Mouse (Mus musculus) embryonic stem cell, embryonic (primary cell): Measurements from ENCODE around the gene Oit3.
"Not testable (repeated sequence)": the region's sequence is repeated elsewhere in the genome, so short reads cannot be mapped to it uniquely, and the experiment has no call there.

Experiments
- CTCF ChIA-PET, 4 experiments: fragments of 300-600 bp in 2 of 4; fragments of 350-600 bp in 2 of 4; sonication (Branson Sonifier 250); formaldehyde crosslinking; loops; one replicate each; lab custom pipeline; 2022; ENCODE audit warnings: inconsistent platforms in 2 of 4; lab: Charles Lee
- POLR2A ChIA-PET, 4 experiments: fragments of 300-600 bp in 2 of 4; fragments of 350-600 bp in 2 of 4; sonication (Branson Sonifier 250); formaldehyde crosslinking; loops; one replicate each; lab custom pipeline; 2022; ENCODE audit warnings: antibody characterized with exemption in 4 of 4, inconsistent platforms in 1 of 4; lab: Charles Lee

Gene Oit3

DNA sequence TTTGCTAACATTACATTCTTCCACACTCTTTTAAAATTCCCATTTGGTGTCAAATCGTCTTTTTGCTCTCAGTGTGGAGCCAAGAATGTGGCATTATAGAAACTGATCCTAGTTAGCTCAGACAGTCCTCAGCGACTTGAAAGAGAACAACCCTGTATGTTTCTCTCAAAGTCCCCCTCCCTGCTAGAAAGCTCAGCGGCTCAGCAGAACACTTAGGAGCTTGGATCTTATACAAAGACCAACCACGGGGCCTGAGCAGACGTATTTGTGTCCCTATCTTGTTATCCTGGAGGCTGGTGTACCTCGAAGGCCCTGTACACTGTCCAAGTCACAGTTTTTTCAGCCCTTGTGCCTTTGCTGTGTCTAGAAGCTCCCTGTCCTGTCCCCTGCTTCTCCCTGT is 1.4 kb downstream of the Oit3 start:
- POLR2A ChIA-PET: interaction anchor here in 1 of 4 experiments (1.5 kb wide), 1 partner anchor 106 kb away, joined by 3 read pairs; no protein-coding TSS in a partner anchor
- CTCF ChIA-PET: no interaction called here

DNA sequence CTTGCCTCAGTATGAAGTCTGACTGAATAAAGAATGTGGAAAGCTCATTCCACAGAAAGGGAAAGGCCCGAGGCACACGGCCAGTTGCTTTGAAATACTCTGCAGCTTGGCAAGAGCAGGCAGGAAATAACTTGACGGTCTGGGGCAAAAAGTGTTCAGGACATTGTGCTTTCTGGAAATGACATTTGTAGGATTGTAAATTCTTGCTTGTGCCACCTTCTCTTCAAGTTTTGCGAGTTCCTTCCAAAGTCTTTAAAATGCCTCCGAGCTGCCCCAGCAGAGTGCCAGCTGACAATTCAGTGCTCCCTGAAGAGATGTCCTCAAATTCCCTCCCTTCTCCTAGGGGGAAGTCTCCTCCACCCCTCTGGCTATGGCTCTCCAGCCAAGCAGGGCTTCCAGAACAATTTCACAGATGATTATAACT is 2.1 kb downstream of the Oit3 start:
- ChIA-PET CTCF (interaction anchor here in 1 of 4 experiments (0.6 kb wide), 1 partner anchor 347 kb away, joined by 4 read pairs; no protein-coding TSS in a partner anchor), POLR2A (interaction anchor here in 2 of 4 experiments (0.5 to 1.5 kb wide), 2 partner anchors 53 to 106 kb away, joined by 3 read pairs; no protein-coding TSS in a partner anchor)

DNA sequence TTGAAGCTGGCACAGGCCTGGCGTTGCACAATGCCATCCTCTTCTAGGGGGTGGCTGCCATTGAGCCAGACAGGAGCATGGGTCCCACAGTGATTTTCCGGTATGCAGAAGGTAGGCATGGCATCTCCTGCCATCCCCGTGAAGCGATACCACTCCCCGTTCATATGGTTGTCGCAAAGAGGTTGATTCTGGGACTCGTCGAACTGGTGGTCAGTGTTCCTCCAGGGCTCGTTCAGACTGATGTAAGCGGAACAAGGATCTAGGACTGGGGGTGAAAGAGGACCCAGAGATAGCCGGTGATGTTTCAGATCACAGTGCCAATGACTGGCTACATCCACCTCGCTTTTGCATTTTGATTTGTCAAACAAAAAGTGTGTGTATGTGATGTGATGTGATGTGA is 2.9 kb downstream of the Oit3 start:
- ChIA-PET CTCF (no interaction called here), POLR2A (no interaction called here)

DNA sequence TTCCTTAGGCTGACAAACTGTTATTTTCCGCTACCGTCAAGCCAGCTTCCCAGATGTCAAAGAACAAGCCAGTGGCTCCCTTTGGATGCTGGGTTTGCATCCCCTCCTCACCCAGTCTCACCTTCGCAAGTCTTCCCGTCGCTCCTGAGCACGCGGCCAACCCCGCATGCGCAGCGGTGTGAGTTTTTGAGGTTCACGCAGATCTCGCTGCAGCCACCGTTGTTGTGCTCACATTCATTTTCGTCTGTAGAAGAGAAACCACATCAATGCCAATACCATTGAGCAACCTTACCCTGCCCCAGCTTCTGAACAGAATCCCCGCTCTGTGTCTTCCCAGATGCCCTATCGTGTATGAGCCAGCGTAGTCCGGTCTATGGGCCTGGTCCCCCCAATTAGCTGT is 5.8 kb downstream of the Oit3 start:
- ChIA-PET POLR2A (interaction anchor here in 1 of 4 experiments (0.7 kb wide), 1 partner anchor 464 kb away, joined by 3 read pairs; no protein-coding TSS in a partner anchor), CTCF (interaction anchor here in 1 of 4 experiments (1.0 kb wide), 1 partner anchor 16 kb away, joined by 3 read pairs; no protein-coding TSS in a partner anchor)

DNA sequence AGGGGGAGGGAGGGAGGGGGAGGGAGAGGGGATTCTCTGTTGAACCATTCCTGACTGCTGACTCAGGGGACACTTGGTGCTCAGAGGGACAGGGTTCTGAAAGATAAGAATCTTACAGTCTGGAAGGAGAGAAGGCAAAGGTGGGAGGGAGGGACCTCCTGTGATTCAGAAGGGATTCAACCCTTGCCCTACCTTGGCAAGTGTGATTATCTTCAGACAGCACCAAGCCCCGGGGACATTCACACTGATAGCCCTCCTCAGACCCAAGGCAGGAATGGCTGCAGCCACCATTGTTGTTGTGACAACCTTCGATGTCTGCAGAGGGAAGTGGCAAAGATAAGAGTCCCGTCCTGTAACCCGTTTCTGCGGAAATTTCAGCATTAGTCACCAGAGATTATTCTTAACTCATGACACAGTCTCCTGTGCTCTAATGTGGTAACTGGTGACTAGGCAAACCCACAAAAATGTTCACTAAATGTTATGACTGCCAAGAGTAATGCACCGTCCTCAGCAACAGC is 10.8 kb downstream of the Oit3 start:
- ChIA-PET POLR2A (interaction anchor here in 1 of 4 experiments (0.6 kb wide), 1 partner anchor 307 kb away, joined by 4 read pairs; no protein-coding TSS in a partner anchor), CTCF (interaction anchor here in 2 of 4 experiments (0.6 to 0.7 kb wide), 2 partner anchors 22 to 164 kb away, joined by 3 read pairs; no protein-coding TSS in a partner anchor)

DNA sequence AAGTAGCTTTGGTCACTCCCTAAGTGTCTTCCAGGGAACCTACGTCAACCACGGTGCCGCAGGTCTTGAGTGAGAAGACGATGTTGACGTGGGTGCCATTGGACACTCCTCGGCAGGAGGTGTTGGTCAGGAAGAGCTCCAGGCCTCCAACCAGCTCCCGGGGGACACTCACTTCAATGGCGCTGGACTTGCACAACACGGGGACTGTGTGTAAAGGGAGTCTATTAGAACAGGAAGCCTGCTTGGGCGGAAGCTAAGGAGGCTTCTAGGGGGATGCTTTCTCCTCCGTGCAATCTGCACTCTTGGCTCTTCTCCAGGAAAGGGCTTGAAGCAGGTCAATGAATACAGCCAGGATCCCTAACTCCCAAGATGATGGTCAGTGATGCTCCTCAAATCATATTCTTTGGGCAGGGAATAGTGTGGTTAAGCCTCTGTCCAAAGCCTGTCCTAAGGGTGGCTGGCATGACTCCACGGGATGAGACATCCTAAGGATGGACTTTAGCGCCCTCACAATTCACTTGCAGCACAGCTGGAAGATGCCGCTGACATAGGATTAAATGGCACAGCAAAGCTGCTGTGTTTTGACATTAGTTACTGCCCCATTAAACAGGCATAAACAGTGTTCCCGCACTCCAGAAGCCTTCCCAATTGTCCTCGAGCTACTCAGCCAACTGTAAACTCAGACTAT is 12.0 kb downstream of the Oit3 start:
- CTCF ChIA-PET: interaction anchor here in 1 of 4 experiments (0.7 kb wide), 1 partner anchor 20 kb away, joined by 3 read pairs; no protein-coding TSS in a partner anchor
- POLR2A ChIA-PET: interaction anchor here in 1 of 4 experiments (0.6 kb wide), 1 partner anchor 22 kb away, joined by 3 read pairs; no protein-coding TSS in a partner anchor

DNA sequence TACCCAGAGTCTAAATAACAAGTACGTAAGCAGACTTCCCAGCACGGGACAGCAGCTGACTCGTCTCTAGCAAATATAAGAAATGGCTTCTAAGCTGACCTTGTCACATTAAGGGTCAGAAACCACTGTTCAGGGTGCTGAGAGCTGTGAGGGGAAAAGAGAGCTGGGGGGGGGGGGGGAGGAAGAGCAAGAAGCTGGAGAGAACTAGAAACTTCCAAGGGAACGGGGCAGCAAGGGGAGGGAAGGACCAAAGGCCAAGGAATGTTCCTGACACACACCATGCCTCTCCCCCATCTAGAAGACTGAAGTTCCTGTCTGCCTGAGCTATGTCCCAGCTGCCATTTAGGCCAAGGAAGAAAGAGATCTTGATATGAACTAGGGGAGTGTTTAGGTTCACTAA is 15.2 kb downstream of the Oit3 start:
- POLR2A ChIA-PET: no interaction called here

DNA sequence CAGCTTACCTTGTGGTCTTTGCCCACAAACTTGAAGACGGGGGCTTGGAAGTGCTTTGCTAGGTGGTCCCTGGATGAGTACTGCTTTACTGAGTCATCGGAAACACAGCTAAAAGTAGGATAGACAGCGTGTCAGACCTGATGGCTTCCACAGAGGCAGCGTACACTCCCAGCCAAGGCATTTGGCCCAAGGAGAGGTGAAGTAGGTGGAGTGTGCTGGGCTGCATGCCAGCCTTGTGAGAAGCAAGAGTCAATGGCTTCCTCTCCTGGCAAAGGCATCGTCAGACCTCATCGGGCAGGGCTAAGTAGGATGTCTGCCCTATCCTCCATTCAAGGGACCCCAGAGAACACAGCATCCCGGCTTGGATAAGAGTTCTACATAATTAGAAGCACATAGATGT is 16.2 kb downstream of the Oit3 start:
- ChIA-PET CTCF (no interaction called here), POLR2A (no interaction called here)

More for the DNA sequence above, 15.2 kb downstream of the Oit3 start:
- CTCF ChIA-PET: no interaction called here

DNA sequence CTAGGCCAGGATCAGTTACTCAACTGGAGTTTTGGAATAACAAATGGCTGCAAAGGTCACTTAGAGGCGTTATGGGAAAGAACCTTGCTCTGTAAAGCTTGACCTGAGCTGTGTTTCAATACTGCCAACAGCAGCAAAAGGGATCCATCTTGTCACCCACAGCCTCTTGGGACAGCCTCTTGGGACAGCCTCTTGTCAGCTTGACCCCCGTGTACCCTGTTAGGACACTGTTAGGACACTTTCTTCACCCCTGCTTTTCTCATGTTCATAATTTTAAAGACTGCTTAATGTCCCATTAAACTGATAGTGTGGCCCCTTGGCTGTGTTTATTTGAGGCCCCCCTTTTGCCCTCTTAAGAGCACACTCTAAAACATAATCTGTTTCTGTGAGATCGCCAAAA is 17.1 kb downstream of the Oit3 start:
- ChIA-PET POLR2A (no interaction called here), CTCF (no interaction called here)

DNA sequence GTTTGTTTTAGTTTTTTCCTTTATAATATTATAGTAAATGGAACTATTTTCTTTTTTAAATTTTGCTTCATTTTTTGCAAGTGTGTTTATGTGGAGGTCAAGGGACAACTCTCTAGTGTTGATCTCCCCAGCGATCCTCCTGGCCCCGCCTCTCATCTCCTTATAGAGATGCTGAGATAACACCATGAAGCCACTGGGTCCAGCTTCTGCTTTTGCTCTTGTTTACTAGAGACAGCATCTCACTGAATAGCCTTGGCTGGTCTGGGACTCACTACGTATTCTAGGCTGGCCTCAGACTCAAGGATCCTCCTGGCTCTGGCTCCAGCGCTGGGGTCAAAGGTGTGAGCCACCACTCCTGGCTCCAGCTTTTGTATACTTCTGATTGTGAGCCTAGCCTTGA is 22.1 kb downstream of the Oit3 start:
- CTCF ChIA-PET: interaction anchor here in 1 of 4 experiments (0.5 kb wide), 1 partner anchor 108 kb away, joined by 5 read pairs; no protein-coding TSS in a partner anchor
- POLR2A ChIA-PET: no interaction called here

DNA sequence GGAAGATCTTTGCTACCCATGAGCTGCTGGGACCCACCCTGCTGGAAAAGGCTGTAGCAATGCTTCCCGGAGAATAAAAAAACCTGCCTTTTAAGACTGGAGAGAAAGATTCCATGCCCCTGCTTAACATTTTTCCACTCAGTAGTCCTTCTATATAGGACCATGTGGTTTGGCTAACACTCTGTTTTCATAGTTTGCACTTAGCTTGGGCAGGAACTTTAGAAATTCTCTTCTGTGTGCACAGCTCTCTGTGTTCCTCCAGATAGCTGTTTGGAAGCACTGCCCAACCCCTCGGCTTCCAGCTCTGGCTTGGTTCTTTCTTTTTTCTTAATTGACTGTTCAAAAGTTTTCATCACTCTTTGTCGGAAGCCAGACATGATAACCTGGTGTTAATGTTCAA is 25.0 kb downstream of the Oit3 start:
- POLR2A ChIA-PET: interaction anchor here in 1 of 4 experiments (0.5 kb wide), 2 partner anchors 151 to 418 kb away, joined by 5 read pairs; no protein-coding TSS in a partner anchor
- CTCF ChIA-PET: interaction anchor here in 2 of 4 experiments (0.5 to 1.0 kb wide), 3 partner anchors 10 to 429 kb away, joined by 3 to 6 read pairs (median 4); no protein-coding TSS in a partner anchor

DNA sequence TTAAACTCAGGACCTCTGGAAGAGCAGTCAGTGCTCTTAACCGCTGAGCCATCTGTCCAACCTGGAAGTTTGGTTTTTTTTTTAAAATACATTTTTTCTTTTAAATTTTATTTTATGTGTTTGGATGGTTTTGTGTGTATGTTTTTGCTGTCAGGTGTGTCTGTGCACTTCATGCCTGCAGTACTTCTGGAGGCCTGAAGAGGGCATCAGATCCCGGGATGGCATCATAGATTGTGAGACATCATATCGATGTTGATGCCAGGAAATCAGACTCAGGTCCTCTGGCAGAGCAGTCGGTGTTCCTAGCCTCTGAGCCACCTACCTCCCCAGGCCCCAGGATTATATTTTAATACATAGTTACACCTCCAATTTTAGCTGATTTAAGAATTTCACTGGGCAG is 27.9 kb downstream of the Oit3 start:
- POLR2A ChIA-PET: interaction anchor here in 1 of 4 experiments (0.6 kb wide), 1 partner anchor 585 kb away, joined by 3 read pairs; no protein-coding TSS in a partner anchor
- CTCF ChIA-PET: interaction anchor here in 2 of 4 experiments (0.7 to 1.3 kb wide), 4 partner anchors 8 to 452 kb away, joined by 3 to 4 read pairs (median 3); no protein-coding TSS in a partner anchor

DNA sequence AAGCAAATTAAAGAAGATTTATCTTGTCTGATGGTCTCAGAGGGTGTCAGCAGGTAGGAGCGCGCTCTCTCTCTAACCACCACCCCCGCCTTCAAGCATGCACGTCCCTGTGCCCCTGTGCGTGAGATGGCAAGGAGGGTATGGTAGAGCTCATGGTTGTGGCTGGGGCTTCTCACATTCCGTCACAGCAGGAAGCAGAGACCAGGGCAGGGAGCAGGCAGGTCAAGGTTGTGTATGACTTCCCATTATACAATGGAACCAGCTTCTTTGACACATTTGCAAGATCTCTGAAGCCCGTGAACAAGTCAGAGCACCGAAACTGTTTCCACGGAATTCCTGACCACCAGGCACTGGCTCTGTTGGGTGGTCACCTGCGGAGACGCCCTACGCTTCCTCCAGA is 31.3 kb downstream of the Oit3 start:
- ChIA-PET CTCF (interaction anchor here in 2 of 4 experiments (0.6 to 1.1 kb wide), 3 partner anchors 20 to 455 kb away, joined by 3 to 19 read pairs (median 3); no protein-coding TSS in a partner anchor), POLR2A (interaction anchor here in 2 of 4 experiments (0.6 to 1.4 kb wide), 2 partner anchors 44 to 247 kb away, joined by 5 to 9 read pairs; no protein-coding TSS in a partner anchor)

DNA sequence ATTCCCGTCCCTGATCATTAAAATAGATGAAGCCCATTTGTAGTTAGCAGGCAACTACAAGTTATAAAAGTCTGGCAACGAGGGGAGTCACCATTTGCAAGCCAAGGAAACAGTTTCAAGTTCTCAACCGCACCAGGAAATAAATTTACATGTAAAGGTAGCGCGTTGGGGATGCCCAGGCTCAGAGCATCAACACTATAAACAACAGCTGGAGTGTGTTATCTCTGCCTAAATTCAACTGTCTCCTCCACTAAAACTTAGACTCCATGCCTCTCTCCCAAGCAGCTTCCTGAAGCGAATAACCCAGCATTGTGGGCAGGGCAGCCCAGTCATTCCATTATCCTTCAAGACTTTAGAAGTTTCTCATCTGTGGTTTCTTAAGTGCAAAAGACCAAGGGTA is 33.1 kb downstream of the Oit3 start:
- POLR2A ChIA-PET: interaction anchor here in 1 of 4 experiments (0.7 kb wide), 1 partner anchor 545 kb away, joined by 3 read pairs; no protein-coding TSS in a partner anchor

DNA sequence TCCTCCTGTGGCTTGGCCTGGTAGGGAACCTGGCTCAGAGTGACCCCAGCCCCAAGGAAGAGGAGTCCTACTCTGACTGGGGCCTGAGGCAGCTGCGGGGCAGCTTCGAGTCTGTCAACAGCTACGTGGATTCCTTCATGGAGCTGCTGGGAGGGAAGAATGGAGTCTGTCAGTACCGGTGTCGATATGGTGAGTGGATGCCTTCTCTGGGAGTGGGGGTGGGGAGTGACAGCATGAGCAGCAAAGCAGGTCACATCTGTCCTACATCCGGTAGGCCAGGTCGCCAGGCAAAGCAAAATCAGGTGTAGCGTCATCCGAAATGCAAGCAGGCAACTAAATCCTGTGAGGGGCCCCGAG is 37.8 kb downstream of the Oit3 start:
- ChIA-PET POLR2A (interaction anchor here in 3 of 4 experiments (0.6 to 1.7 kb wide), 5 partner anchors 9 to 990 kb away, joined by 3 to 6 read pairs (median 5); partner anchors contain the start of genes P4ha1 (in 2 of the 3) and Gm10273 (in 1 of the 3)), CTCF (interaction anchor here in 3 of 4 experiments (0.5 to 0.6 kb wide), 5 partner anchors 25 to 595 kb away, joined by 3 to 6 read pairs (median 3); no protein-coding TSS in a partner anchor)

More for the DNA sequence above, 33.1 kb downstream of the Oit3 start:
- CTCF ChIA-PET: no interaction called here

DNA sequence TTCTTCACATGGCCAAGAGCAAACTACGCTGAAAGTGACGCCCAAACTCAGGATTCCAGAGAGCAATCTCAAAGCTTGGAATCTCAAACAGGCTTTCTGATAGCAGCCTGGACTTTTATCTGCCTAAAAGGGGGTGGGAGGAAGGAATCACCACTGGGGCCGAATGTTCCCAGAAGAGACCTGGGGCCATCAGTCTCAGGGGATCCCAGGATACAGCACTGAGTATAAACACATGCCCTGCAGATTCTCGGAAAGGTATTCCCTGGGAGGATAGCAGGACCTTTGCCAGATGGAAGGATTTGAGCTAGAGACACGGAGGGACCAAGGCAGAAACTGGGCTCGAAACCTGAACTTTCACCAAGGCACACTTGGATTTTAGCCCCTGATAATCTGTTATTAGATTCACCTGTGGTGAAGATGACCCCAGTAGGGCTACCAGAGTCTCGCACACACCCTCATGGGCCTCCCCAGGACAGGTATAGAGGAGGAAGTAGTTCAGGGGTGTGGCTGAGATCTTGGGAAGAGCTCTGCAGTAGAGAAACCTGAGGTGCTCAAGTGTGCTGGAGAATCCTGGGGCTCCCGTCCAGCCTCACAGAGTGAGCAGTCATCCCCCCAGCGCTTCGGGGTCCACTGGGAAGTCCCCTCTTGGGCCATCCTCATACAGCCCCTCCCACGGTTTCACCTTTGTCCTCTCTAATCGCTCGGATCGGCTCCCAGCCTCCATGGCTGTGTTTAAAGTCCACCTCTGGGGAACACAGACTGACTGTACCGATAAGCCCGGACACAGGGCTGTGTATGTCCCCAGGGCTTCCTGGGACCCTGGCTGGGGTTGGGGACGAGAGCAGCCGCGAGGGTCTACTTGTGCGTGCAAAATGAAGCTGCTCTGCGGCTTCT is 38.4 kb downstream of the Oit3 start, which contains the start of gene Pla2g12b:
Gene Pla2g12b, plus strand, starts transcription at position 762 of the 894 bp plus-strand sequence.
- ChIA-PET POLR2A (interaction anchor here in 2 of 4 experiments (0.6 to 1.7 kb wide), 4 partner anchors 8 to 1338 kb away, joined by 4 to 6 read pairs (median 4); partner anchors contain the start of genes P4ha1 (in 2 of the 2) and Gm10273 (in 1 of the 2)), CTCF (interaction anchor here in 3 of 4 experiments (0.5 to 0.8 kb wide), 5 partner anchors 24 to 594 kb away, joined by 3 to 6 read pairs (median 3); partner anchors contain the start of gene P4ha1 (in 1 of the 3))

DNA sequence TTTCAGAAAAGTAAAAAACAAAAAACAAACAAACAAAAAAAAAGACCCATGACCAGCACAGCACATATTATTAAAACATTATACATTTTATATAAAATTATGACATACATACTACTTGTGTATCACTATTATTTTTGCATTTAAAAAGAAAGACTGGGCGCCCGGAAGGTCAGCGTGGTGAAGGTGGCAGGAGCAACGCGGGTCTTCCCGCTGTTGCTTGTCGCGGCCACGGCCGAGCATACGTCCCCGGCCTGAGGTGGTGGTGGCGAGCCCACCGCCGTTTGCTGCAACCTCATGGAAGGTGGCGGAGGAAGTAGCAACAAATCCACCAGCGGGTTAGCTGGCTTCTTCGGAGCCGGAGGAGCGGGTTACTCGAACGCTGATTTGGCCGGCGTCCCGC is 46.1 kb downstream of the Oit3 start, which contains the start of gene Gm10273:
Gene Gm10273, plus strand, starts transcription at position 172 of the 400 bp plus-strand sequence.
- POLR2A ChIA-PET: interaction anchor here in 2 of 4 experiments (0.8 to 1.7 kb wide), 2 partner anchors 8 to 58 kb away, joined by 3 to 4 read pairs; partner anchors contain the start of gene Pla2g12b (in 1 of the 2)

More for the DNA sequence above, 46.1 kb downstream of the Oit3 start, which contains the start of gene Gm10273:
- CTCF ChIA-PET: not testable (repeated sequence)
